Mouse (Mus musculus): ENCODE data around the gene Olfr1084.
"Not testable (repeated sequence)": the region's sequence is repeated elsewhere in the genome, so short reads cannot be mapped to it uniquely, and the experiment has no call there.

The Olfr1084 gene

GRCm38 (mm10) chr2:86639625-86640024 lies at the start of gene Olfr1084:
Gene Olfr1084 (minus strand): TSS chr2:86639725.
- DNase-seq (ENCODE audit: inconsistent ontology term) = not testable (repeated sequence)

GRCm38 (mm10) chr2:86679992-86680391 lies 40.5 kb upstream of the Olfr1084 start, which contains the start of gene Olfr1086:
Gene Olfr1086 (minus strand): TSS chr2:86680092.
- no peak for DNase-seq (ENCODE audit: inconsistent ontology term)

- no peak for DNase-seq (ENCODE audit: inconsistent ontology term)
These were observed 22.4 kb upstream of the Olfr1084 start, which contains the start of gene Olfr1085 for GRCm38 (mm10) chr2:86661919-86662318. Gene Olfr1085 (minus strand): TSS chr2:86662019.

- DNase-seq (ENCODE audit: inconsistent ontology term) = not testable (repeated sequence)
These were observed 40.7 kb downstream of the Olfr1084 start, which contains the start of gene Olfr1082 for GRCm38 (mm10) chr2:86598866-86599265. Gene Olfr1082 (minus strand): TSS chr2:86598966.
